Mouse (Mus musculus) kidney, embryonic 16.5 days (tissue): ENCODE measurements at regions not wholly inside any gene's neighbourhood (a gene's known extent, or its start where the extent isn't known, plus 50 kb on each side); places are given as distances from the start of the nearest gene placed in this dataset.

ENCODE experiments used
- ATAC-seq: fragments of 200-750 bp; cut with Nextera tagmentation; 2 replicates; pipeline ENCODE4 v1.8.0; 2017; ENCODE audit warnings: moderate TSS enrichment; ENCODE audit not compliant: low FRiP score, low TSS enrichment
- H3K27ac ChIP-seq: fragments of 300-500 bp; sonication (generic); 2 replicates; pipeline ENCODE4 v1.5.1; 2014; ENCODE audit warnings: low read length
- H3K27me3 ChIP-seq: fragments of 300-500 bp; sonication (generic); 2 replicates; pipeline ENCODE4 v1.6.1; 2014; ENCODE audit warnings: low read length, control low read depth, mixed read lengths; ENCODE audit not compliant: insufficient read depth
- H3K36me3 ChIP-seq: fragments of 300-500 bp; sonication (generic); 2 replicates; pipeline ENCODE4 v1.6.1; 2014; ENCODE audit warnings: low read length, control low read depth, mixed read lengths; ENCODE audit not compliant: insufficient read depth
- H3K4me1 ChIP-seq: fragments of 300-500 bp; sonication (generic); 2 replicates; pipeline ENCODE4 v1.6.1; 2014; ENCODE audit warnings: low read length, control low read depth, mixed read lengths; ENCODE audit not compliant: insufficient read depth
- H3K4me2 ChIP-seq: fragments of 300-500 bp; sonication (generic); replicated peaks from 2 replicates; pipeline ENCODE4 v1.6.1; 2014; ENCODE audit warnings: low read depth, low read length
- H3K4me3 ChIP-seq: fragments of 300-500 bp; sonication (generic); 2 replicates; pipeline ENCODE4 v1.5.1; 2014; ENCODE audit warnings: mild to moderate bottlenecking, low read length
- H3K9ac ChIP-seq: fragments of 300-500 bp; sonication (generic); replicated peaks from 2 replicates; pipeline ENCODE4 v1.6.1; 2014; ENCODE audit warnings: low read length
- H3K9me3 ChIP-seq: fragments of 300-500 bp; sonication (generic); 2 replicates; pipeline ENCODE4 v1.6.1; 2016; ENCODE audit warnings: low read length, control low read depth
- WGBS: fragments of 180-500 bp; shearing (Covaris S2); extraction: QIAGEN DNeasy Blood & Tissue Kit; methylation state at CpG from one replicate; pipeline ENCODE4 v1.1.7; 2014; 5-methylcytosine and 5-hydroxymethylcytosine counted together

DNA sequence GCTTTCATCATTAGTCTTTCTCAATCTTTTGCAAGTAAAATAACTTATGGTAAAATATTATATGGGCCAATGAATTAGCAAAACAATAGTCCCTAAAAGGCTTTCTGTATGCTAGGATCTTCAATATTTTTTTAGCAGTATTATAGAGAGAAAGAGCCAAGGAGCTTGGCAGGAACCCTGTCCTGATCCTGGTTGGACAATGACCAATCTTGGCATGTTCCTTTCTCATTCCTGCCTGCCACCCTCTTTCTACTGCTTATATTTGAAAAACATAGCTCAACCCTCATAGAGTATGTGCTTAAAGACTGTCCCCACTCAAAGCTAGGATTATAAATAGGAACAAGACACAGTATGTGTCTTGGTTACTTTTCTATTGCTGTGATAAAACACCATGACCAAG lies 327.8 kb upstream of the Spred2 start:
- Histone ChIP-seq H3K9ac (no peak overlapping the region), H3K36me3 (no peaks in the 10 kb centered on the region)
- no peak for ATAC-seq

DNA sequence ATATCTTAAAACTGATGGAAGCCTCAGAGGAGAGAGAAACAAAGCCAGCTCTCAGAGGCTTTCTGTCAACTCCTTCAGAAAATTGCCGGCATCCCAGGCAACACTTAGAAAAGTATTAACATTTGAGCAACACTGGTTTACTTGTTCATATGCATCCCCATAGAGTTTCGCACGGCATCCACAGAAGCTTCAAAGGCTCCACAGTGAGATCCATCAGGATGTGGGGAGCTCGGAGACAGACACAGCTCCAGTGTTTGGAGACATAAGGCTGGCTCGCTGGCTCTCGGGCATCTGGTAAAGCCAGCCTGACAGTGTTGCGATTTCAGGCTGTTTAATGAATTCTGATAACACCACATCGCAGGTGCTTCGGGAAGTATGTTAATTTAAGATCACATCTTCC lies 324.7 kb upstream of the Spred2 start:
- WGBS: 91% methylated on average over 9 of the region's 9 CpGs
- no peaks in the 10 kb centered on the region for H3K36me3 ChIP-seq

More for the DNA sequence above, 327.8 kb upstream of the Spred2 start:
- Histone ChIP-seq H3K27me3 (no peaks in the 10 kb centered on the region), H3K4me3 (no peak overlapping the region), H3K27ac (no peak overlapping the region), H3K4me1 (no peaks in the 10 kb centered on the region), H3K4me2 (no peak overlapping the region), H3K9me3 (no peaks in the 10 kb centered on the region; the same call in 1 of the 2 replicates)

DNA sequence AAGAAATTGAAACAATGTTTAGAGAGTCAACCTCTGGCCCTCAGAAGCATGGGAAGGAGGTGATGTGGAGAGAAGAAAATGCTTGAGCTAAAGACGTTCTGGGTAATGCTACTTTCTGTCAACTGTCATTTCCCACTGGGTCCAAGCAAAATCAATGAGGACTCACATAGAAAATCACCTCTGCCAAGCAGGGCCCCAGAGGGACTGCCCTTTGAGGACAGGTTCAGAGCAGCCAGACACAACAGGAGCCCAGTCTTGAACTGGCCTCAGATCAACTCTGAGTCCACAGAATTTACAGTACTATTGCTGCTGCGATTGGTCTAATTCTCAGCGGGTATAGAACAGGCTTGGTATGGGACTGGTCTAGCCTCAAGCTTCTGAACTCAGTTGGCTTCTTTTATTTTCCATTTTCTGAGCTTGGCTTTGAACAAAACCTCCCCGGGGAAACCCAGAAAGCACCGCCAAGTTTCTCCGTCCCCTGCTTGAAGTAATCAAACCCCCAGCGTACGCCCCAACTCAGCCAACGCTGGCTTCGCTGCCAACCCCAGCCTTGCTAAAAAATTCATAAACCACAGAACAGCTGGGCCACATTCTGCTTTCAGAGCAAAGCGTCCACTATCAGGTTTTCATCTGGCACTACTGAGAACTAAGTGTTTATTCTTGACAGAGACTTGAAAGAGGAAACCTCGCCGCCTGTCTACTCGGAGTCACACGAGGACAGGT lies 322.8 kb upstream of the Spred2 start:
- 78% methylated on average over 15 of the region's 15 CpGs for WGBS
- Histone ChIP-seq H3K9ac (no peak overlapping the region), H3K4me2 (no peak overlapping the region), H3K27me3 (no peaks in the 10 kb centered on the region), H3K36me3 (no peaks in the 10 kb centered on the region), H3K27ac (no peak overlapping the region), H3K4me1 (no peaks in the 10 kb centered on the region), H3K9me3 (no peaks in the 10 kb centered on the region; the same call in 1 of the 2 replicates), H3K4me3 (no peak overlapping the region)
- ATAC-seq: no peak

More for the DNA sequence above, 324.7 kb upstream of the Spred2 start:
- no peak for ATAC-seq
- Histone ChIP-seq H3K4me2 (no peak overlapping the region), H3K4me1 (no peaks in the 10 kb centered on the region), H3K27me3 (no peaks in the 10 kb centered on the region), H3K4me3 (no peak overlapping the region), H3K9me3 (no peaks in the 10 kb centered on the region; the same call in 1 of the 2 replicates), H3K9ac (no peak overlapping the region), H3K27ac (no peak overlapping the region)

DNA sequence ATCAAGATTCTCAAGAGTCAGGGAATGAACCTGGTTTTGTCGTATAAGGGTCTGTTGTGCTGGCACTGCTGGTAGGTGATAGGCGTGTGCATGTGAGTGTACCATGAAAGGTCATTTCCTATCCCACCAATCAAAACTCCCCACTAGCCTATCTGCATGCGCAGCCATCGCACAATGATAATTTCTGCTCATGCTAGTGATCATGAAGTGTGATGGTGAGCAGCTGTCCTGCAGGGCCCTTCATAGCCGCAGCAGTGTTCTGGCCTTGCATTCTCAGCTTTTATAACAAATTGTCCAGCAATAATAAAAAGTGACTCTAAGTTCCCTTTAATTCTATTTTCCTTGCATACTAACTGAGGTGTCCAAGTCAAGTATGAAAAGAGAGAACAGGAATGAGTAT lies 321.7 kb upstream of the Spred2 start:
- no peaks in the 10 kb centered on the region for H3K36me3 ChIP-seq
- H3K9me3 ChIP-seq: no peaks in the 10 kb centered on the region; the same call in 1 of the 2 replicates
- no peak for ATAC-seq
- no peak overlapping the region for H3K4me3 ChIP-seq
- H3K4me2 ChIP-seq: no peak overlapping the region
- H3K27me3 ChIP-seq: no peaks in the 10 kb centered on the region
- H3K4me1 ChIP-seq: no peaks in the 10 kb centered on the region
- no peak overlapping the region for H3K9ac ChIP-seq
- 68% methylated on average over 5 of the region's 5 CpGs for WGBS
- H3K27ac ChIP-seq: no peak overlapping the region

DNA sequence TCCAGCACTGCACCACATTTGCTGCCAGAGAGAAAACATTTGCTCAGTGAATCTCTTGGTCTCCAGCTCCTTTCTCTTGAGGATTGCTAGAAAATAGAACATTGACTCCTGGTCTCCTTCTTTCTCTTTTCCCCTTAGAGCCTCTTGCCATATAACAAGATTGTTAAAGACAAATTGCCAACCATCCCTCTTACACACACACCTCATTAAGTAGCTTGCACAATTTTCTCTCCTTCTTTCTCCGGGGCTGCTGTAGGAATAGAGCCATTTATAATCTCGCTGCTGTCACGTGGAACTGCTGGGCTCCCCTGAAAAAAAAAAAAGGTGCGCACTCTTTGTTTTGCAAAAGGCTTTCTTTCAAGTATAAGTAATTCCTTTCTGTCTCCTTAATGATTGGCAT lies 318.6 kb upstream of the Spred2 start:
- no peak overlapping the region for H3K27ac ChIP-seq
- no peak for ATAC-seq
- H3K4me1 ChIP-seq: no peaks in the 10 kb centered on the region
- no peaks in the 10 kb centered on the region for H3K27me3 ChIP-seq
- no peak overlapping the region for H3K4me3 ChIP-seq
- H3K9ac ChIP-seq: no peak overlapping the region
- no peak overlapping the region for H3K4me2 ChIP-seq
- no peaks in the 10 kb centered on the region for H3K9me3 ChIP-seq
- WGBS: 54% methylated on average over 4 of the region's 4 CpGs
- H3K36me3 ChIP-seq: no peaks in the 10 kb centered on the region

DNA sequence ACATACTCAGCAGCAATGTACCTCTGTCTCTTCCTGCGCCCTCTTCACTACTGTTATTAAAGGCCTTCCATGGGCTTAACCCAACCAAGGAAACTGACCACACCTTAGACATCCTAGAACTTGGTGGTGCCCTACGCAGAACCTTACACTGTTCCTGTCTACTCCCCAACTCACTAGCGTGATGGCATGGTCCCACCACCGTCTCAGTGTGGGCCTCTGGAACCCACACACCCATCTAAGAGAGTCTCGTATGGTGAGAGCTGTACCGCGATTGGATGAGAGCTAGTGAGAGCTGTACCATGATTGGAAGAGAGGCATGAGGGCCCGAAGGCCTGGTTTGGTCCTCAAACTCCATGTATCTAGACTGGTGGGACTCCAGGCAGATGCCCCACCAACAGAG lies 317.2 kb upstream of the Spred2 start:
- no peaks in the 10 kb centered on the region for H3K27me3 ChIP-seq
- 95% methylated on average over 8 of the region's 8 CpGs for WGBS
- no peaks in the 10 kb centered on the region for H3K9me3 ChIP-seq
- no peaks in the 10 kb centered on the region for H3K36me3 ChIP-seq
- no peaks in the 10 kb centered on the region for H3K4me1 ChIP-seq
- no peak overlapping the region for H3K9ac ChIP-seq
- no peak overlapping the region for H3K4me3 ChIP-seq
- no peak for ATAC-seq
- H3K4me2 ChIP-seq: no peak overlapping the region
- H3K27ac ChIP-seq: no peak overlapping the region

DNA sequence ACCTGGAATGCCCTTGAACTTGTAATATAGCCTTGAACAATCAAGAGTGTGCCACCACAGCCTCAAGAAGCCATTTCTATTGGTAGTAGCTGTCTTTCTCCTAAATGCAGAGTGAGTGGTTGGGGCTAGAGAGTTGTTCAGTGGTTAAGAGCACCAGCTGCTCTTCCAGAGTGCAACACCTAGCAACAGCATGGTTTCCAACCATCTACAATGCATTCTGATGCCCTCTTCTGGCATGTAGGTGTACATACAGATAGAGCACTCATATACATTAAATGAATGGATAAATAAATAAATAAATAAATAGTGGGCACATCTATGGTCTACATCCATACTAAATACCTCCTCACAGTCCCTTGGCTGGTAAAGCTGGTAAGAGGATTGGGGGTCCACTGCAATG lies 316.2 kb upstream of the Spred2 start:
- H3K4me2 ChIP-seq: no peak overlapping the region
- H3K27ac ChIP-seq: no peak overlapping the region; the same call in 1 of the 2 replicates
- no peaks in the 10 kb centered on the region for H3K36me3 ChIP-seq
- H3K9me3 ChIP-seq: no peaks in the 10 kb centered on the region
- H3K27me3 ChIP-seq: no peaks in the 10 kb centered on the region
- no peaks in the 10 kb centered on the region for H3K4me1 ChIP-seq
- H3K4me3 ChIP-seq: no peak overlapping the region
- ATAC-seq: no peak
- H3K9ac ChIP-seq: no peak overlapping the region

DNA sequence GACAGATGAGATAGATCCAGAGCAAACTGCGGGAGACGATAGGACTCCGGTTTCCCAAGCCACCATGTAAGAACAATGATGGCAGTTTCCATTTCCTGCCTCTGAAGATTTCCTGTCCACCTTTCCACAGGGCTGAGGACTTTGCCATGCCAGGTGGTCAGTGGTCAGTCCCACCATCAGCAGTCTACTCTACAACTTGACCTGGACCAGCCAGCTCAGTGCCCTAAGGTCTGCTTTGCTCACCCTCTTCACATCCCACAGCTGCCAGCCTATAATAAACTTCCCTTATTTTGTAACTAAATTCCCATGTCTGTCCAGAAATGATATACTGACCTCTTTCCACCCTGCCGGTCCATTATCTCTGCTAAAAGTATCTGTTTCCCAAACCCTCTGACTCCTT lies 315.7 kb upstream of the Spred2 start:
- H3K27me3 ChIP-seq: no peaks in the 10 kb centered on the region

DNA sequence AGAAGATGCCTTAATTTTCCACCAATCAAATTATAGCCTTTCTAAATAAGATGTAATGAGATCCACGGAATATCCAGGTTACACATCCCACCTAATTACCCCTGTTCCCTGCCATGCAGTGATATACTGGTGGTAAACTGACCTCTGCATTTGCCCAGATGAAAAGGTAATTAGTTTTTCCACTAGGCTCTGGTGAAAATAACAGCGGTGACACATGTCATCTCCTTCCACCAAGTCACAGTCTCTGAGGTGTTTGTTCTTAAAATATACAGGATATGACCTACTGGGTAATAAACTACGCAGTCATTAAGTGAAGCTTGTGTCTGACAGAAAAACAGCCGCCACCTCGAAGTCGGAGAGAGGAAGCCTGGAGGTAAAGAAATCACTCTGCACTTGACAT lies 313.6 kb upstream of the Spred2 start:
- H3K9me3 ChIP-seq: no peaks in the 10 kb centered on the region
- H3K27me3 ChIP-seq: no peaks in the 10 kb centered on the region
- no peak overlapping the region for H3K4me3 ChIP-seq
- no peak overlapping the region for H3K27ac ChIP-seq
- H3K9ac ChIP-seq: no peak overlapping the region
- H3K4me1 ChIP-seq: no peaks in the 10 kb centered on the region
- H3K4me2 ChIP-seq: no peak overlapping the region
- H3K36me3 ChIP-seq: no peaks in the 10 kb centered on the region
- WGBS: 17% methylated on average over 6 of the region's 6 CpGs
- peak; percentile 67; the same call in 1 of the 2 replicates for ATAC-seq

More for the DNA sequence above, 315.7 kb upstream of the Spred2 start:
- 59% methylated on average over 4 of the region's 4 CpGs for WGBS
- Histone ChIP-seq H3K27ac (no peak overlapping the region; the same call in 1 of the 2 replicates), H3K4me2 (no peak overlapping the region), H3K9ac (no peak overlapping the region), H3K4me3 (no peak overlapping the region), H3K36me3 (no peaks in the 10 kb centered on the region), H3K9me3 (no peaks in the 10 kb centered on the region), H3K4me1 (no peaks in the 10 kb centered on the region)
- ATAC-seq: peak; percentile 59; the same call in 1 of the 2 replicates

DNA sequence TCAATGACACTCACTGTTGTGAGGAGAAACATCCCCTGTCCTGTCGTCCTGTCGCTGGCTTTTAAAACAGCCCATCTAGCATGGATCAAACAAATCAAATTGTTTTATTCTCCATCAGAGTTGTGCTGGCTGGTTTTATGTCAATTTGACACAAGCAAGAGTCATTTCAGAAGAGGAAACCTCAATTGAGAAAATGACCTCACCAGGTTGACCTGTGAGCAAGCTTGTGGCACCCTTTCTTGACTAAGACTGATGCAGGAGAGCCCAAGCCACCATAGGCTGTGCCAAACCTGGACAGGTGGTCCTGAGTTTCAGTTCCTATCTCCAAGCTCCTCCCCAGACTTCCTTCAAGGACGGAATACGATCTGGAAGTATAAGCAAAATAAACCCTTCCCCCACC lies 313.0 kb upstream of the Spred2 start:
- H3K27me3 ChIP-seq: no peaks in the 10 kb centered on the region

More for the DNA sequence above, 313.0 kb upstream of the Spred2 start:
- no peak overlapping the region for H3K4me2 ChIP-seq
- no peaks in the 10 kb centered on the region for H3K9me3 ChIP-seq
- no peak overlapping the region for H3K27ac ChIP-seq
- no peaks in the 10 kb centered on the region for H3K36me3 ChIP-seq
- no peak overlapping the region for H3K9ac ChIP-seq
- H3K4me1 ChIP-seq: no peaks in the 10 kb centered on the region
- H3K4me3 ChIP-seq: no peak overlapping the region
- no peak for ATAC-seq
- 48% methylated on average over 4 of the region's 4 CpGs for WGBS
